Mouse (Mus musculus): Measurements from ENCODE around the gene Vps4a. TPM values are rescaled to one million over a fixed set of nuclear protein-coding genes. Genes with fewer than 3 reads are reported as not detected.

Gene Vps4a
- total and polyA plus RNA-seq, 3 experiments, result 38.1 to 43.2 TPM; not detected in 1

GRCm38 (mm10) chr8:106985951-106986350 is 45.1 kb upstream of the Vps4a start (continued):
- TF ChIP-seq POLR2AphosphoS2 (IDR thresholded peaks at IDR 0.05; ENCODE audit: low read length) (no peak), KAT2A (conservative IDR thresholded peaks at IDR 0.05; ENCODE audit: low read depth, low read length) (no peak), ETS1 (IDR thresholded peaks at IDR 0.05; ENCODE audit: low read depth, low read length) (no peak), NRF1 (IDR thresholded peaks at IDR 0.05; ENCODE audit: insufficient read depth, low read depth, low read length, poor library complexity, severe bottlenecking) (no peak)

GRCm38 (mm10) chr8:106987557-106987956 is 43.5 kb upstream of the Vps4a start:
- H3K27me3 ChIP-seq (ENCODE audit: control insufficient read depth in 1 of 2, insufficient read depth in 2 of 2, low read length in 2 of 2), result no peaks in the 10 kb centered on the region
- TF ChIP-seq POLR2AphosphoS2 (IDR thresholded peaks at IDR 0.05; ENCODE audit: low read length), result no peak
- no peak for TF ChIP-seq CHD2 (IDR thresholded peaks at IDR 0.05; ENCODE audit: low read length)
- no peak for TF ChIP-seq MXI1 (IDR thresholded peaks at IDR 0.05; ENCODE audit: low read depth, low read length)
- no peak for TF ChIP-seq CHD1 (IDR thresholded peaks at IDR 0.05; ENCODE audit: low read depth, low read length)
- no peak for TF ChIP-seq TAL1 (IDR thresholded peaks at IDR 0.05; ENCODE audit: low read length)
- no peak for TF ChIP-seq SMC3 (IDR thresholded peaks at IDR 0.05; ENCODE audit: low read depth, low read length)
- no peak for TF ChIP-seq RAD21 (IDR thresholded peaks at IDR 0.05; ENCODE audit: low read depth, low read length)
- TF ChIP-seq NRF1 (IDR thresholded peaks at IDR 0.05; ENCODE audit: insufficient read depth, low read depth, low read length, poor library complexity, severe bottlenecking), result no peak
- no peak for TF ChIP-seq E2F4 (IDR thresholded peaks at IDR 0.05; ENCODE audit: borderline replicate concordance, low read depth, low read length)
- TF ChIP-seq MEF2A (IDR thresholded peaks at IDR 0.05; ENCODE audit: extremely low read depth, insufficient replicate concordance, low read depth, low read length, poor library complexity, severe bottlenecking), result no peak
- no peak for TF ChIP-seq POLR2AphosphoS5 (IDR thresholded peaks at IDR 0.05; ENCODE audit: borderline replicate concordance, low read depth, low read length)
- no peak for TF ChIP-seq GATA1 (IDR thresholded peaks at IDR 0.05; ENCODE audit: low read depth, low read length)
- no peak for TF ChIP-seq ZKSCAN1 (IDR thresholded peaks at IDR 0.05; ENCODE audit: low read depth, low read length)
- no peak for TF ChIP-seq ELF1 (IDR thresholded peaks at IDR 0.05; ENCODE audit: low read depth, low read length)
- H3K4me3 ChIP-seq (ENCODE audit: control insufficient read depth in 1 of 2, insufficient read depth in 1 of 2, low read depth in 2 of 2, low read length in 2 of 2), result no peak overlapping the region
- H3K36me3 ChIP-seq (ENCODE audit: control insufficient read depth in 1 of 2, insufficient read depth in 2 of 2, low read length in 2 of 2), result no peaks in the 10 kb centered on the region
- no peaks in the 10 kb centered on the region for H3K4me1 ChIP-seq (ENCODE audit: control insufficient read depth in 1 of 2, insufficient read depth in 2 of 2, low read length in 2 of 2)
- H3K9me3 ChIP-seq (replicated peaks; ENCODE audit: insufficient read depth, low read length), result no peaks in the 10 kb centered on the region
- no peak for DNase-seq (ENCODE audit: low read depth, low spot score)
- H3K27ac ChIP-seq (ENCODE audit: control insufficient read depth, low read depth, low read length), result no peak overlapping the region
- no peaks in the 10 kb centered on the region for H3K79me2 ChIP-seq (ENCODE audit: control insufficient read depth, insufficient read depth, low read length, poor library complexity)
- no peak overlapping the region for H3K9ac ChIP-seq (ENCODE audit: control insufficient read depth, low read depth, low read length, poor library complexity, severe bottlenecking)

- TF ChIP-seq ELF1 (IDR thresholded peaks at IDR 0.05; ENCODE audit: low read depth, low read length) (no peak), ZC3H11A (IDR thresholded peaks at IDR 0.05; ENCODE audit: low read depth, low read length) (no peak), SMC3 (IDR thresholded peaks at IDR 0.05; ENCODE audit: low read depth, low read length) (no peak), ZKSCAN1 (IDR thresholded peaks at IDR 0.05; ENCODE audit: low read depth, low read length) (no peak), E2F4 (IDR thresholded peaks at IDR 0.05; ENCODE audit: borderline replicate concordance, low read depth, low read length) (no peak), TAL1 (IDR thresholded peaks at IDR 0.05; ENCODE audit: low read length) (no peak), ZNF384 (IDR thresholded peaks at IDR 0.05; ENCODE audit: low read depth, low read length) (no peak), USF1 (IDR thresholded peaks at IDR 0.05; ENCODE audit: low read depth, low read length) (no peak), MAFK (IDR thresholded peaks at IDR 0.05; ENCODE audit: borderline replicate concordance, low read depth, low read length) (no peak), ZMIZ1 (IDR thresholded peaks at IDR 0.05; ENCODE audit: low read depth, low read length) (no peak), CHD1 (IDR thresholded peaks at IDR 0.05; ENCODE audit: low read depth, low read length) (no peak), MXI1 (IDR thresholded peaks at IDR 0.05; ENCODE audit: low read depth, low read length) (no peak), EP300 (IDR thresholded peaks at IDR 0.05; ENCODE audit: low read depth in 1 of 2, low read length in 2 of 2) (no peak), NRF1 (IDR thresholded peaks at IDR 0.05; ENCODE audit: insufficient read depth, low read depth, low read length, poor library complexity, severe bottlenecking) (no peak), HCFC1 (IDR thresholded peaks at IDR 0.05; ENCODE audit: low read depth, low read length) (no peak), MAZ (IDR thresholded peaks at IDR 0.05; ENCODE audit: low read depth, low read length) (no peak)
Measured at GRCm38 (mm10) chr8:106991393-106991792, 39.6 kb upstream of the Vps4a start.

More at GRCm38 (mm10) chr8:106991393-106991792, 39.6 kb upstream of the Vps4a start:
- H3K4me3 ChIP-seq (ENCODE audit: control insufficient read depth in 1 of 2, insufficient read depth in 1 of 2, low read depth in 2 of 2, low read length in 2 of 2), result no peak overlapping the region
- H3K79me2 ChIP-seq (ENCODE audit: control insufficient read depth, insufficient read depth, low read length, poor library complexity), result no peaks in the 10 kb centered on the region
- H3K9ac ChIP-seq (ENCODE audit: control insufficient read depth, low read depth, low read length, poor library complexity, severe bottlenecking), result no peak overlapping the region
- H3K36me3 ChIP-seq (ENCODE audit: control insufficient read depth in 1 of 2, insufficient read depth in 2 of 2, low read length in 2 of 2), result no peaks in the 10 kb centered on the region
- no peaks in the 10 kb centered on the region for H3K9me3 ChIP-seq (replicated peaks; ENCODE audit: insufficient read depth, low read length)
- H3K27ac ChIP-seq (ENCODE audit: control insufficient read depth, low read depth, low read length), result no peak overlapping the region
- no peak for DNase-seq (ENCODE audit: low read depth, low spot score)
- no peaks in the 10 kb centered on the region for H3K27me3 ChIP-seq (ENCODE audit: control insufficient read depth in 1 of 2, insufficient read depth in 2 of 2, low read length in 2 of 2)
- no peaks in the 10 kb centered on the region for H3K4me1 ChIP-seq (ENCODE audit: control insufficient read depth in 1 of 2, insufficient read depth in 2 of 2, low read length in 2 of 2)

Measured in MEL (cell line).